Mouse (Mus musculus): Measurements from ENCODE around the gene Sgtb.

GRCm38 (mm10) chr13:104155686-104156085 is 46.1 kb downstream of the Sgtb start:
- TF ChIP-seq POLR2A (IDR thresholded peaks at IDR 0.05; ENCODE audit: low read depth, low read length) = no peak
- no peak for TF ChIP-seq CTCF (IDR thresholded peaks at IDR 0.05; ENCODE audit: extremely low read depth, insufficient read depth, insufficient read length, insufficient replicate concordance)
